Mouse (Mus musculus) heart, adult 2 months (tissue): ENCODE results near the gene Nlrp10. TPM values are rescaled to one million over a fixed set of nuclear protein-coding genes. Genes with fewer than 3 reads are reported as not detected.
A peak's percentile ranks its signal among the peaks of the same experiment; 100 is the strongest.

Source experiments
- DNase-seq, 2 experiments: peaks; one replicate each; pipeline ENCODE4 v3.0.0; 2021
- H3K27ac ChIP-seq: fragments of 200-600 bp; 2 replicates; pipeline ENCODE4 v1.8.1; 2022
- H3K27me3 ChIP-seq: fragments of 200-500 bp; 2 replicates; pipeline ENCODE4 v1.6.1; 2012; ENCODE audit warnings: mild to moderate bottlenecking, low read length, inconsistent platforms, mixed read lengths; ENCODE audit not compliant: control insufficient read depth, insufficient read depth
- H3K36me3 ChIP-seq: fragments of 200-500 bp; 2 replicates; pipeline ENCODE4 v1.6.1; 2012; ENCODE audit warnings: low read length, inconsistent platforms; ENCODE audit not compliant: control insufficient read depth, insufficient read depth
- H3K4me1 ChIP-seq: fragments of 200-500 bp; 2 replicates; pipeline ENCODE4 v1.6.1; 2011; ENCODE audit warnings: low read length; ENCODE audit not compliant: control insufficient read depth, insufficient read depth
- H3K4me3 ChIP-seq: fragments of 200-600 bp; 2 replicates; pipeline ENCODE4 v1.8.1; 2022
- H3K79me2 ChIP-seq: fragments of 200-500 bp; replicated peaks from 2 replicates; pipeline ENCODE4 v1.6.1; 2012; ENCODE audit warnings: mild to moderate bottlenecking, inconsistent platforms, low read length, moderate library complexity, mixed read lengths; ENCODE audit not compliant: control insufficient read depth, insufficient read depth
- H3K9ac ChIP-seq: fragments of 200-500 bp; 2 replicates; pipeline ENCODE4 v1.6.1; 2012; ENCODE audit warnings: low read depth, mild to moderate bottlenecking, control low read depth, inconsistent platforms, low read length, mixed read lengths
- CTCF ChIP-seq: fragments of 200-600 bp; IDR thresholded peaks from 2 replicates; pipeline ENCODE4 v1.8.1; 2022; ENCODE audit warnings: antibody characterized with exemption, mild to moderate bottlenecking, moderate library complexity
- EP300 ChIP-seq: fragments of 200-500 bp; IDR thresholded peaks from 2 replicates; pipeline ENCODE4 v1.6.1; 2011; ENCODE audit warnings: low read depth, low read length, control low read depth; ENCODE audit not compliant: insufficient read depth
- POLR2A ChIP-seq: fragments of 200-500 bp; IDR thresholded peaks from 2 replicates; pipeline ENCODE4 v1.6.1; 2011; ENCODE audit warnings: mild to moderate bottlenecking, low read depth, low read length, control low read depth; ENCODE audit not compliant: insufficient read depth
- WGBS: fragments of 180-500 bp; shearing (Covaris S2); methylation state at CpG from one replicate; pipeline ENCODE4 v1.1.7; 2018; 5-methylcytosine and 5-hydroxymethylcytosine counted together
- intact Hi-C: fragments of 180-260 bp; cut with DNase I; formaldehyde crosslinking; loops from one replicate; pipeline ENCODE4 v1.15.1; 2025
- long read RNA-seq: library from polyadenylated mRNA; stranded (forward); transcript quantifications from one replicate; pipeline ENCODE4 v2.0.0, GENCODE M21; 2021
- polyA plus RNA-seq: library from polyadenylated mRNA; depleted of rRNA; stranded (reverse); fragments of >200 nt; gene quantifications from 2 replicates; pipeline ENCODE4 v1.2.3, GENCODE M21; 2012; rRNA removed
- total RNA-seq, 2 experiments: library from RNA; stranded (reverse); gene quantifications; 2 replicates each; pipeline ENCODE4 v1.2.3; 2021

Gene Nlrp10
- total RNA-seq (10 to 100 TPM; 17.4 to 21.0 TPM), polyA plus RNA-seq (8.1 and 14.4 TPM in 2 replicates)
- long read RNA-seq, full-length matches to known transcripts: 31 of 35 reads
- long read RNA-seq, partial matches to known transcripts: 0 of 35 reads
- long read RNA-seq, other reads (novel, unspliced or antisense): 4 of 35 reads

- H3K79me2 ChIP-seq: 0 out of 2 replicates have a peak, but pooled peaks cover 1% of the 10 kb centered on the region
- H3K36me3 ChIP-seq: no peaks in the 10 kb centered on the region
- peak within 1 kb of the TSS; percentile 73 for H3K27ac ChIP-seq
- intact Hi-C loops: loop anchor here (2.0 kb wide), 1 partner anchor 115 kb away; no protein-coding TSS in a partner anchor
- 26% methylated on average over 6 of the region's 6 CpGs for WGBS
- H3K27me3 ChIP-seq: no peaks in the 10 kb centered on the region
- peaks cover 2% of the 10 kb centered on the region for H3K4me1 ChIP-seq
- no peak for TF ChIP-seq CTCF
- TF ChIP-seq POLR2A: no peak
- no peak for TF ChIP-seq EP300
- H3K4me3 ChIP-seq: peak within 1 kb of the TSS; percentile 25; the same call in 1 of the 2 replicates
- DNase-seq: peak in 1 of 2 experiments; percentile 13
- peak within 1 kb of the TSS; percentile 61 for H3K9ac ChIP-seq
Observed at GRCm38 (mm10) chr7:108929726-108930393, at the start of gene Nlrp10. TSS of gene Nlrp10 (minus strand) at chr7:108930178.

- H3K9ac ChIP-seq: no peak overlapping the region
- no peak overlapping the region for H3K27ac ChIP-seq
- H3K27me3 ChIP-seq: no peaks in the 10 kb centered on the region
- TF ChIP-seq POLR2A (no peak), CTCF (no peak), EP300 (no peak)
- DNase-seq: no peak
- H3K79me2 ChIP-seq: no peaks in the 10 kb centered on the region
- no peak overlapping the region for H3K4me3 ChIP-seq
- 59% methylated on average over 6 of the region's 6 CpGs for WGBS
- H3K36me3 ChIP-seq: no peaks in the 10 kb centered on the region
- intact Hi-C loops: no loop called here
- H3K4me1 ChIP-seq: no peaks in the 10 kb centered on the region
Observed at GRCm38 (mm10) chr7:108972273-108972672, 42.3 kb upstream of the Nlrp10 start.

GRCm38 (mm10) chr7:108968201-108968600, 38.2 kb upstream of the Nlrp10 start:
- DNase-seq: no peak
- Histone ChIP-seq H3K27ac (no peak overlapping the region), H3K4me3 (no peak overlapping the region), H3K36me3 (no peaks in the 10 kb centered on the region), H3K9ac (no peak overlapping the region), H3K4me1 (no peaks in the 10 kb centered on the region), H3K27me3 (no peaks in the 10 kb centered on the region), H3K79me2 (no peaks in the 10 kb centered on the region)
- intact Hi-C loops: no loop called here
- TF ChIP-seq CTCF: no peak
- TF ChIP-seq EP300: no peak
- TF ChIP-seq POLR2A: no peak
- 25% methylated on average over 6 of the region's 6 CpGs for WGBS

- WGBS: 25% methylated on average over 7 of the region's 7 CpGs
- Histone ChIP-seq H3K9ac (no peak overlapping the region), H3K27me3 (no peaks in the 10 kb centered on the region), H3K27ac (no peak overlapping the region), H3K4me1 (no peaks in the 10 kb centered on the region), H3K79me2 (no peaks in the 10 kb centered on the region), H3K36me3 (no peaks in the 10 kb centered on the region), H3K4me3 (no peak overlapping the region)
- DNase-seq: peak; percentile 37 to 39
- intact Hi-C loops: loop anchor here (1.0 kb wide), 2 partner anchors 54 to 61 kb away; no protein-coding TSS in a partner anchor
- TF ChIP-seq EP300 (no peak), CTCF (peak; percentile 93)
Observed at GRCm38 (mm10) chr7:108966742-108967362, 36.9 kb upstream of the Nlrp10 start.

DNA sequence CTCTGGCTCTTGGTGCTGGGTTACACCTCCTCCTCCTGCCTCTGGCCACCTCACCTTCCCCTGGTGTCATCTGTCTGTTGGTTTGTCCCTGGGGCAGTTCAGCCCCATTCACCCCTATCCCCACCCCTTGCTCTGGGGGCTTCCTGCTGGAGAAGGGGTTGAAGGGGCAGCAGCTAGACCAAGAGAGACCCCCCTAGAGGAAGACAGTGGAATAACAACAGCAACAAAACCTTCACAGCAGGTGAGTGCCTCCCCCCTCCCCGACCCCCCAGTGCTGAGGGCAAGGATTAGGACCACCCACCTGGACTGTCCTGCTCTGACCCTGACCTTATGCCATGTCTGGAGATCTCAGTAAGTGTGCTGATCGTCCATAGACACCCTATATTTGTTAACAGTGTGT, 36.0 kb upstream of the Nlrp10 start:
- H3K27me3 ChIP-seq: no peaks in the 10 kb centered on the region
- WGBS: 23% methylated on average over 2 of the region's 2 CpGs
- intact Hi-C loops: no loop called here
- H3K36me3 ChIP-seq: no peaks in the 10 kb centered on the region
- DNase-seq: no peak
- H3K4me1 ChIP-seq: no peaks in the 10 kb centered on the region
- TF ChIP-seq EP300 (no peak), POLR2A (no peak), CTCF (peak; percentile 49)
- H3K79me2 ChIP-seq: no peaks in the 10 kb centered on the region
- H3K9ac ChIP-seq: no peak overlapping the region
- H3K27ac ChIP-seq: no peak overlapping the region
- H3K4me3 ChIP-seq: no peak overlapping the region

DNA sequence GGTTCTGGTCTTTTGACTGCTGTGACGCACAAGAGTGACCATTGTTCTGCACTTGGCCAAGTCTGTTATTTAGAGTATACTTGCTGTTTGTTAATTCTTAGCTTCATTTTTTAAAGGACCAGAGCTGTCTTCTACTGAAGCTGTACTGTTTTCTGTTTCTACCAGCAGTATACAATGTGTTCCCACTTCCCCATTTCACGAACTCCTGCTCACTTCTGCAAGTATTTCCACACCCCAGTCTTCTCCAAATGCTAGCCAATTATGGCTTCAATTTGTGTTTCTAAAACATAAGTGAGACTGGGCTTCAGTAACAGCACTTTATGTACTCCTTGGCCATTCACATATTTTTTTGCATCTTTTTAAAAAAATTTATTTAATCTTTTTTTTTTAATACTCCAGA, 27.8 kb upstream of the Nlrp10 start:
- intact Hi-C loops: no loop called here
- no peaks in the 10 kb centered on the region for H3K27me3 ChIP-seq
- H3K9ac ChIP-seq: no peak overlapping the region
- H3K79me2 ChIP-seq: no peaks in the 10 kb centered on the region
- WGBS: 56% methylated on average over 2 of the region's 2 CpGs
- no peak for TF ChIP-seq CTCF
- no peak for TF ChIP-seq POLR2A
- no peak for TF ChIP-seq EP300
- no peak overlapping the region for H3K27ac ChIP-seq
- no peaks in the 10 kb centered on the region for H3K4me1 ChIP-seq
- H3K4me3 ChIP-seq: no peak overlapping the region
- DNase-seq: no peak
- H3K36me3 ChIP-seq: no peaks in the 10 kb centered on the region
